Comparison of ENCODE assay signal across 9 mouse cellular contexts in genomic region chr11:62554934-62555517, GRCm38 (mm10). TPM values are rescaled to one million over a fixed set of nuclear protein-coding genes. Genes with fewer than 3 reads are reported as not detected.
DNase-seq lines count a peak whose midpoint lies in the region; ATAC-seq and TF ChIP-seq lines count a peak whose summit lies in the region.
"Had no signal": no experiment of that assay in that cellular context is flagged by ENCODE, and none has a peak within 500 bp of the region (broad histone marks: within the 10 kb centered on the region; RNA-seq: fewer than 3 reads in every experiment).

No protein-coding gene starts in this region.

- TF ChIP-seq CTCF in kidney, postnatal 0 days (IDR thresholded peaks at IDR 0.05; ENCODE audit: low read depth): no peak
- no peak for TF ChIP-seq CTCF in intestine, postnatal 0 days (IDR thresholded peaks at IDR 0.05; ENCODE audit: low read depth)

- no peaks in the 10 kb centered on the region for H3K9me3 ChIP-seq in kidney, postnatal 0 days (replicated peaks; ENCODE audit: low read length)
- H3K9me3 ChIP-seq in embryonic facial prominence, embryonic 15.5 days (replicated peaks): no peaks in the 10 kb centered on the region
- H3K9me3 ChIP-seq in intestine, postnatal 0 days (ENCODE audit: control insufficient read depth): no peaks in the 10 kb centered on the region
- no peaks in the 10 kb centered on the region for H3K9me3 ChIP-seq in neural tube, embryonic 13.5 days

- no peaks in the 10 kb centered on the region for H3K27me3 ChIP-seq in kidney, postnatal 0 days (ENCODE audit: insufficient read depth, low read length)
- no peaks in the 10 kb centered on the region for H3K27me3 ChIP-seq in embryonic facial prominence, embryonic 15.5 days
- H3K27me3 ChIP-seq in intestine, postnatal 0 days (replicated peaks; ENCODE audit: control insufficient read depth, insufficient read depth, low read length): no peaks in the 10 kb centered on the region
- H3K27me3 ChIP-seq in neural tube, embryonic 13.5 days: no peaks in the 10 kb centered on the region
- H3K27me3 ChIP-seq: Patski had no signal

- H3K4me3 ChIP-seq in kidney, postnatal 0 days (replicated peaks; ENCODE audit: low read depth, low read length): peak overlapping the region; percentile 47; the same call in 1 of the 2 replicates
- H3K4me3 ChIP-seq in embryonic facial prominence, embryonic 15.5 days (replicated peaks): peak overlapping the region; percentile 38; the same call in 1 of the 2 replicates
- H3K4me3 ChIP-seq in intestine, postnatal 0 days (ENCODE audit: low read depth, low read length): no peak overlapping the region; the same call in 1 of the 2 replicates
- peak overlapping the region; percentile 56 for H3K4me3 ChIP-seq in neural tube, embryonic 13.5 days

- H3K27ac ChIP-seq in kidney, postnatal 0 days: no peak overlapping the region
- no peak overlapping the region for H3K27ac ChIP-seq in embryonic facial prominence, embryonic 15.5 days (replicated peaks)
- H3K27ac ChIP-seq in intestine, postnatal 0 days (ENCODE audit: low read depth, low read length): peak overlapping the region; percentile 35; the same call in 1 of the 2 replicates
- H3K27ac ChIP-seq in neural tube, embryonic 13.5 days (replicated peaks): no peak overlapping the region

- no peak overlapping the region for H3K9ac ChIP-seq in kidney, postnatal 0 days (ENCODE audit: low read depth, low read length)
- no peak overlapping the region for H3K9ac ChIP-seq in embryonic facial prominence, embryonic 15.5 days
- H3K9ac ChIP-seq in intestine, postnatal 0 days (ENCODE audit: low read depth, low read length): peak overlapping the region; percentile 7; the same call in 1 of the 2 replicates
- H3K9ac ChIP-seq in neural tube, embryonic 13.5 days: 0 out of 2 replicates have a peak overlapping the region, but pooled peaks have one; percentile 34

- no peak for ATAC-seq in kidney, postnatal 0 days (replicated peaks; ENCODE audit: low FRiP score, low read depth)
- no peak for ATAC-seq in embryonic facial prominence, embryonic 15.5 days (ENCODE audit: insufficient number of reproducible peaks, low FRiP score, low TSS enrichment, low read depth)
- no peak for ATAC-seq in intestine, postnatal 0 days
- no peak for ATAC-seq in neural tube, embryonic 13.5 days (ENCODE audit: low read depth)
- ATAC-seq in CD4-positive, CD25-positive, alpha-beta regulatory T cell, adult 4 months: no peak
- ATAC-seq: Patski had no signal

- H3K4me1 ChIP-seq in kidney, postnatal 0 days (replicated peaks; ENCODE audit: insufficient read depth, low read length): peaks cover 19% of the 10 kb centered on the region
- peaks cover 30% of the 10 kb centered on the region for H3K4me1 ChIP-seq in embryonic facial prominence, embryonic 15.5 days
- H3K4me1 ChIP-seq in intestine, postnatal 0 days (replicated peaks; ENCODE audit: control insufficient read depth, insufficient read depth, low read length): no peaks in the 10 kb centered on the region
- H3K4me1 ChIP-seq in neural tube, embryonic 13.5 days (replicated peaks): peaks cover 34% of the 10 kb centered on the region

- H3K36me3 ChIP-seq in kidney, postnatal 0 days (ENCODE audit: insufficient read depth, low read length): peaks cover 9% of the 10 kb centered on the region; the same call in 1 of the 2 replicates
- H3K36me3 ChIP-seq in embryonic facial prominence, embryonic 15.5 days: peaks cover 15% of the 10 kb centered on the region; the same call in 1 of the 2 replicates
- H3K36me3 ChIP-seq in intestine, postnatal 0 days (ENCODE audit: control insufficient read depth, insufficient read depth): peaks cover 10% of the 10 kb centered on the region; the same call in 1 of the 2 replicates
- H3K36me3 ChIP-seq in neural tube, embryonic 13.5 days: peaks cover 29% of the 10 kb centered on the region

- H3K4me2 ChIP-seq in kidney, postnatal 0 days (ENCODE audit: low read length): peak overlapping the region; percentile 72
- peak overlapping the region; percentile 65 for H3K4me2 ChIP-seq in embryonic facial prominence, embryonic 15.5 days (replicated peaks)
- peak overlapping the region; percentile 68 for H3K4me2 ChIP-seq in intestine, postnatal 0 days (replicated peaks; ENCODE audit: low read depth)
- H3K4me2 ChIP-seq in neural tube, embryonic 13.5 days: peak overlapping the region; percentile 99

- DNase-seq in kidney, postnatal 0 days (ENCODE audit: low spot score): no peak
- DNase-seq in kidney, postnatal 14 days: no peak
- DNase-seq in right cerebral cortex, postnatal 36 days (ENCODE audit: low spot score in 2 of 2): no peak
- no peak for DNase-seq in adrenal gland, postnatal 14 days

RNA-seq across cellular contexts. Expression of gene Ubb, which starts 4.1 kb away (rescaled TPM):
- 2,759 and 3,018 TPM in 2 replicates for polyA plus RNA-seq in kidney, postnatal 0 days (2015; fragmentation: Nextera tagmentation; extraction: Ambion mirVana)
- 3,288 and 3,376 TPM in 2 replicates for polyA plus RNA-seq in embryonic facial prominence, embryonic 15.5 days (2015; fragmentation: Nextera tagmentation; extraction: Ambion mirVana)
- polyA plus RNA-seq in intestine, postnatal 0 days (2015; fragmentation: Nextera tagmentation; extraction: Ambion mirVana): 2,405 and 2,440 TPM in 2 replicates
- polyA plus RNA-seq in neural tube, embryonic 13.5 days (2015; fragmentation: Nextera tagmentation; extraction: Ambion mirVana): 4,310 and 4,558 TPM in 2 replicates
- polyA plus RNA-seq in CD4-positive, CD25-positive, alpha-beta regulatory T cell, adult 4 months (2017; shearing (Covaris generic)): 1,000 to 10,000 TPM; 5,826 to 7,831 TPM
- total RNA-seq in adrenal gland, postnatal 14 days (2021): 1,185 and 1,189 TPM in 2 replicates

RNA-seq across cellular contexts. Expression of gene Cenpv, which starts 16.0 kb away (rescaled TPM):
- 17.1 and 17.6 TPM in 2 replicates for polyA plus RNA-seq in kidney, postnatal 0 days (2015; fragmentation: Nextera tagmentation; extraction: Ambion mirVana)
- 29.0 and 32.0 TPM in 2 replicates for polyA plus RNA-seq in embryonic facial prominence, embryonic 15.5 days (2015; fragmentation: Nextera tagmentation; extraction: Ambion mirVana)
- 54.9 and 55.2 TPM in 2 replicates for polyA plus RNA-seq in intestine, postnatal 0 days (2015; fragmentation: Nextera tagmentation; extraction: Ambion mirVana)
- 52.2 and 62.6 TPM in 2 replicates for polyA plus RNA-seq in neural tube, embryonic 13.5 days (2015; fragmentation: Nextera tagmentation; extraction: Ambion mirVana)
- polyA plus RNA-seq in CD4-positive, CD25-positive, alpha-beta regulatory T cell, adult 4 months (2017; shearing (Covaris generic)): 1 to 10 TPM in 1 of 2 experiments, under 1 TPM in 1; 0.74 to 2.3 TPM
- total RNA-seq in adrenal gland, postnatal 14 days (2021): 40.5 and 50.7 TPM in 2 replicates

RNA-seq across cellular contexts. Expression of gene Trpv2, which starts 19.3 kb away (rescaled TPM):
- 1.7 and 2.4 TPM in 2 replicates for polyA plus RNA-seq in kidney, postnatal 0 days (2015; fragmentation: Nextera tagmentation; extraction: Ambion mirVana)
- 5.3 and 6.4 TPM in 2 replicates for polyA plus RNA-seq in embryonic facial prominence, embryonic 15.5 days (2015; fragmentation: Nextera tagmentation; extraction: Ambion mirVana)
- polyA plus RNA-seq in intestine, postnatal 0 days (2015; fragmentation: Nextera tagmentation; extraction: Ambion mirVana): 6.0 and 6.3 TPM in 2 replicates
- polyA plus RNA-seq in neural tube, embryonic 13.5 days (2015; fragmentation: Nextera tagmentation; extraction: Ambion mirVana): 23.1 and 25.0 TPM in 2 replicates
- polyA plus RNA-seq in CD4-positive, CD25-positive, alpha-beta regulatory T cell, adult 4 months (2017; shearing (Covaris generic)): 10 to 100 TPM; 65.8 to 93.5 TPM
- 3.8 and 5.1 TPM in 2 replicates for total RNA-seq in adrenal gland, postnatal 14 days (2021)

Comparison
In these comparisons a context has a peak if more than half of its experiments do, and no peak if none do; other contexts are left out.
1. H3K9ac ChIP-seq: peak in intestine, postnatal 0 days (single experiment) and neural tube, embryonic 13.5 days (single experiment); none in kidney, postnatal 0 days (single experiment) and embryonic facial prominence, embryonic 15.5 days (single experiment).
2. Peak in every context shown above with its lines, with median percentiles within 50 percentile points of each other: H3K4me2 ChIP-seq.